Mouse (Mus musculus) embryonic fibroblast, embryonic 13.5 days (primary cell): ENCODE data around the gene Coq10a.

Source experiments
- CTCF ChIP-seq: IDR thresholded peaks from 2 replicates; pipeline ENCODE4 v1.5.1; 2011; ENCODE audit warnings: mild to moderate bottlenecking, control low read depth, low read length, moderate library complexity, borderline replicate concordance; ENCODE audit not compliant: insufficient read depth
- POLR2A ChIP-seq: IDR thresholded peaks from 2 replicates; pipeline ENCODE4 v1.6.1; 2011; ENCODE audit warnings: low read depth, mild to moderate bottlenecking, control low read depth, low read length, moderate library complexity

GRCm38 (mm10) chr10:128362568-128362967, 6.2 kb downstream of the Coq10a start:
- TF ChIP-seq POLR2A (no peak), CTCF (no peak)
